Mouse (Mus musculus): Measurements from ENCODE around the gene Gm49373. TPM values are rescaled to one million over a fixed set of nuclear protein-coding genes. Genes with fewer than 3 reads are reported as not detected.

Gene Gm49373
- polyA plus RNA-seq, 1 experiment = 1.4 TPM

DNA sequence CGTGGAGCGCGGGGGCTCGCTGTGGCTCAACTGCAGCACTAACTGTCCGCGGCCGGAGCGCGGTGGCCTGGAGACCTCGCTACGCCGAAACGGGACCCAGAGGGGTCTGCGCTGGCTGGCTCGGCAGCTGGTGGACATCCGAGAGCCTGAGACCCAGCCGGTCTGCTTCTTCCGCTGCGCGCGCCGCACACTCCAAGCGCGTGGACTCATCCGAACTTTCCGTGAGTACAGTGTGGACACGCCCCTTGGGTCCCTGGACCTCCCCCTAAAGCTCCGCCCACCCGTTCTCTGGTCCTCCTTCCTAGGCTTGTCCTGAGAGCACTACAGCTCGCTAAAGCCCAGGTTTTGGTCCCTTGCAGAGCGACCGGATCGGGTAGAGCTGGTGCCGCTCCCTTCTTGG is 39.8 kb downstream of the Gm49373 start:
- no peaks in the 10 kb centered on the region for H3K36me3 ChIP-seq (ENCODE audit: control insufficient read depth, insufficient read depth, low read length, poor library complexity, severe bottlenecking)
- no peaks in the 10 kb centered on the region; the same call in 1 of the 2 replicates for H3K27me3 ChIP-seq (ENCODE audit: control insufficient read depth, insufficient read depth, low read length, poor library complexity, severe bottlenecking)
- H3K9me3 ChIP-seq (replicated peaks; ENCODE audit: control insufficient read depth, insufficient read depth, low read length, poor library complexity, severe bottlenecking) = no peaks in the 10 kb centered on the region
- peaks cover 3% of the 10 kb centered on the region for H3K4me1 ChIP-seq (ENCODE audit: control insufficient read depth, insufficient read depth, low read length)
- H3K9ac ChIP-seq (ENCODE audit: low read depth, poor library complexity, severe bottlenecking) = peak overlapping the region; percentile 47
- no peak overlapping the region for H3K27ac ChIP-seq (ENCODE audit: insufficient read depth, low read length)
- peak overlapping the region; percentile 59 for H3K4me3 ChIP-seq (ENCODE audit: low read depth, low read length)
- no peak for TF ChIP-seq EP300 (IDR thresholded peaks at IDR 0.05; ENCODE audit: insufficient read depth, low read depth, low read length)
- TF ChIP-seq POLR2A (IDR thresholded peaks at IDR 0.05; ENCODE audit: insufficient read depth, low read length) = peak; percentile 16
- no peak for TF ChIP-seq CTCF (IDR thresholded peaks at IDR 0.05; ENCODE audit: low read depth, low read length)

DNA sequence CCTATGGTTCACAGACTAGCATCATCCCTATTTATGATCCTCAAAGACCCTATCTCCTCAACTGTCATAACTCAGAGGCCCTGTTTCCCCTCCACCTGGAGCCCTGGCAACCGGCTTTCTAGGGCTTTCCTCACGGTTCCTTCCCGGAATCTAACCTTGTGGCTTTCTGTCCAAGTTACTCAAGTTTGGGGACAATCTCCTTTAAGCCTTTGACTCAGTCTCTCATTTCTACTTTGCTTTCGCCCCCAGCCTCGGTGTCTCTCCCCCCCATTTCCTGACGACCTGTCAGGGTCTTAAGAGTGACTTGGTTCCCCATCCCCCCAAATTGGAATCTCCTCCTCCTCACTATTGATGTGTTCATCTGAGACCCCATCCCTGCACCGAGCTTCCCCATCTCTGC is 40.4 kb downstream of the Gm49373 start:
- TF ChIP-seq POLR2A (IDR thresholded peaks at IDR 0.05; ENCODE audit: insufficient read depth, low read length) (no peak), CTCF (IDR thresholded peaks at IDR 0.05; ENCODE audit: low read depth, low read length) (no peak), EP300 (IDR thresholded peaks at IDR 0.05; ENCODE audit: insufficient read depth, low read depth, low read length) (no peak)
- H3K4me3 ChIP-seq (ENCODE audit: low read depth, low read length) = peak overlapping the region; percentile 73
- H3K36me3 ChIP-seq (ENCODE audit: control insufficient read depth, insufficient read depth, low read length, poor library complexity, severe bottlenecking) = no peaks in the 10 kb centered on the region
- H3K27ac ChIP-seq (ENCODE audit: insufficient read depth, low read length) = no peak overlapping the region
- peaks cover 3% of the 10 kb centered on the region for H3K4me1 ChIP-seq (ENCODE audit: control insufficient read depth, insufficient read depth, low read length)
- peak overlapping the region; percentile 47 for H3K9ac ChIP-seq (ENCODE audit: low read depth, poor library complexity, severe bottlenecking)
- no peaks in the 10 kb centered on the region for H3K9me3 ChIP-seq (replicated peaks; ENCODE audit: control insufficient read depth, insufficient read depth, low read length, poor library complexity, severe bottlenecking)
- no peaks in the 10 kb centered on the region; the same call in 1 of the 2 replicates for H3K27me3 ChIP-seq (ENCODE audit: control insufficient read depth, insufficient read depth, low read length, poor library complexity, severe bottlenecking)

DNA sequence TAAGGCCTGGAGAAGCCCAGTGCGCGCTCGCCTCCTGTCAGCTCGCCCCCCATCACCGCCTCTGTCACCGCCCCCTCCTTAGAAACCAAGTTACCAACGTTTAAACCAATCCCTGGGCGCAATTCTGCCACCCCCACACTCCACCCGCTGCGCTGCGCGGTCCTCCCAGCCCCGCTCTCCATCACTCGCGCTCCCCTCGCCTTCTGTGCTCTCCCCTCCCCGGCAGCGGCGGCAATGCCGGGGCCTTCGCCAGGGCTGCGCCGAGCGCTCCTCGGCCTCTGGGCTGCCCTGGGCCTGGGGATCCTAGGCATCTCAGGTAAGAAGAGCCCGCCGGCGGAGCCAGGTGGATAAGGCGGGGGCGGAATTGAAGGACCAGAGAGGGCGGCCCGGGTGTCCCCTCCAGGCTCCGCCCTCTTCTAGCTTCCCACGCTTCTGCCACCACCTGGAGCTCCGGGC is 41.0 kb downstream of the Gm49373 start, which contains the start of gene Icam5:
Gene Icam5, plus strand, starts transcription at position 178 of the 456 bp plus-strand sequence.
- Histone ChIP-seq H3K9me3 (replicated peaks; ENCODE audit: control insufficient read depth, insufficient read depth, low read length, poor library complexity, severe bottlenecking) (no peaks in the 10 kb centered on the region), H3K27me3 (ENCODE audit: control insufficient read depth, insufficient read depth, low read length, poor library complexity, severe bottlenecking) (no peaks in the 10 kb centered on the region; the same call in 1 of the 2 replicates), H3K4me3 (ENCODE audit: low read depth, low read length) (peak within 1 kb of the TSS; percentile 73), H3K36me3 (ENCODE audit: control insufficient read depth, insufficient read depth, low read length, poor library complexity, severe bottlenecking) (no peaks in the 10 kb centered on the region), H3K27ac (ENCODE audit: insufficient read depth, low read length) (no peak within 1 kb of the TSS), H3K4me1 (ENCODE audit: control insufficient read depth, insufficient read depth, low read length) (peaks cover 5% of the 10 kb centered on the region), H3K9ac (ENCODE audit: low read depth, poor library complexity, severe bottlenecking) (peak within 1 kb of the TSS; percentile 47)
- no peak for TF ChIP-seq POLR2A (IDR thresholded peaks at IDR 0.05; ENCODE audit: insufficient read depth, low read length)
- no peak for TF ChIP-seq EP300 (IDR thresholded peaks at IDR 0.05; ENCODE audit: insufficient read depth, low read depth, low read length)
- TF ChIP-seq CTCF (IDR thresholded peaks at IDR 0.05; ENCODE audit: low read depth, low read length) = no peak

- peak overlapping the region; percentile 73 for H3K4me3 ChIP-seq (ENCODE audit: low read depth, low read length)
- H3K4me1 ChIP-seq (ENCODE audit: control insufficient read depth, insufficient read depth, low read length) = peaks cover 6% of the 10 kb centered on the region
- H3K27ac ChIP-seq (ENCODE audit: insufficient read depth, low read length) = no peak overlapping the region
- no peaks in the 10 kb centered on the region for H3K36me3 ChIP-seq (ENCODE audit: control insufficient read depth, insufficient read depth, low read length, poor library complexity, severe bottlenecking)
- no peaks in the 10 kb centered on the region for H3K9me3 ChIP-seq (replicated peaks; ENCODE audit: control insufficient read depth, insufficient read depth, low read length, poor library complexity, severe bottlenecking)
- no peaks in the 10 kb centered on the region; the same call in 1 of the 2 replicates for H3K27me3 ChIP-seq (ENCODE audit: control insufficient read depth, insufficient read depth, low read length, poor library complexity, severe bottlenecking)
- H3K9ac ChIP-seq (ENCODE audit: low read depth, poor library complexity, severe bottlenecking) = peak overlapping the region; percentile 13
- TF ChIP-seq EP300 (IDR thresholded peaks at IDR 0.05; ENCODE audit: insufficient read depth, low read depth, low read length) (no peak), POLR2A (IDR thresholded peaks at IDR 0.05; ENCODE audit: insufficient read depth, low read length) (no peak), CTCF (IDR thresholded peaks at IDR 0.05; ENCODE audit: low read depth, low read length) (no peak)
Measured at GRCm38 (mm10) chr9:21031251-21031895, 41.5 kb downstream of the Gm49373 start.

GRCm38 (mm10) chr9:21030781-21031250 is 42.1 kb downstream of the Gm49373 start:
- Histone ChIP-seq H3K4me3 (ENCODE audit: low read depth, low read length) (peak overlapping the region; percentile 73), H3K27me3 (ENCODE audit: control insufficient read depth, insufficient read depth, low read length, poor library complexity, severe bottlenecking) (no peaks in the 10 kb centered on the region; the same call in 1 of the 2 replicates), H3K9ac (ENCODE audit: low read depth, poor library complexity, severe bottlenecking) (peak overlapping the region; percentile 13; the same call in 1 of the 2 replicates), H3K36me3 (ENCODE audit: control insufficient read depth, insufficient read depth, low read length, poor library complexity, severe bottlenecking) (peaks cover 1% of the 10 kb centered on the region; the same call in 1 of the 2 replicates), H3K9me3 (replicated peaks; ENCODE audit: control insufficient read depth, insufficient read depth, low read length, poor library complexity, severe bottlenecking) (no peaks in the 10 kb centered on the region), H3K27ac (ENCODE audit: insufficient read depth, low read length) (no peak overlapping the region), H3K4me1 (ENCODE audit: control insufficient read depth, insufficient read depth, low read length) (peaks cover 9% of the 10 kb centered on the region)
- TF ChIP-seq CTCF (IDR thresholded peaks at IDR 0.05; ENCODE audit: low read depth, low read length) (peak; percentile 34), EP300 (IDR thresholded peaks at IDR 0.05; ENCODE audit: insufficient read depth, low read depth, low read length) (no peak)

- no peaks in the 10 kb centered on the region for H3K9me3 ChIP-seq (replicated peaks; ENCODE audit: control insufficient read depth, insufficient read depth, low read length, poor library complexity, severe bottlenecking)
Measured at GRCm38 (mm10) chr9:21030055-21030600, 42.8 kb downstream of the Gm49373 start.

More at GRCm38 (mm10) chr9:21030055-21030600, 42.8 kb downstream of the Gm49373 start:
- H3K4me1 ChIP-seq (ENCODE audit: control insufficient read depth, insufficient read depth, low read length) = peaks cover 9% of the 10 kb centered on the region
- H3K9ac ChIP-seq (ENCODE audit: low read depth, poor library complexity, severe bottlenecking) = peak overlapping the region; percentile 23
- H3K27me3 ChIP-seq (ENCODE audit: control insufficient read depth, insufficient read depth, low read length, poor library complexity, severe bottlenecking) = no peaks in the 10 kb centered on the region; the same call in 1 of the 2 replicates
- no peak for TF ChIP-seq CTCF (IDR thresholded peaks at IDR 0.05; ENCODE audit: low read depth, low read length)
- no peak for TF ChIP-seq EP300 (IDR thresholded peaks at IDR 0.05; ENCODE audit: insufficient read depth, low read depth, low read length)
- TF ChIP-seq POLR2A (IDR thresholded peaks at IDR 0.05; ENCODE audit: insufficient read depth, low read length) = no peak
- peak overlapping the region; percentile 44 for H3K4me3 ChIP-seq (ENCODE audit: low read depth, low read length)
- H3K36me3 ChIP-seq (ENCODE audit: control insufficient read depth, insufficient read depth, low read length, poor library complexity, severe bottlenecking) = peaks cover 3% of the 10 kb centered on the region; the same call in 1 of the 2 replicates
- no peak overlapping the region for H3K27ac ChIP-seq (ENCODE audit: insufficient read depth, low read length)
